Mouse (Mus musculus): ENCODE data around the gene Epb41l4b. TPM values are rescaled to one million over a fixed set of nuclear protein-coding genes. Genes with fewer than 3 reads are reported as not detected.

Epb41l4b gene
- polyA plus RNA-seq, 1 experiment, result 37.4 TPM

GRCm38 (mm10) chr4:57048566-57048965, 94.7 kb downstream of the Epb41l4b start:
- H3K27ac ChIP-seq (ENCODE audit: insufficient read depth, low read length), result peak overlapping the region; percentile 73; the same call in 1 of the 2 replicates
- peaks cover 36% of the 10 kb centered on the region for H3K4me1 ChIP-seq (ENCODE audit: control insufficient read depth, insufficient read depth, low read length)
- H3K27me3 ChIP-seq (ENCODE audit: control insufficient read depth, insufficient read depth, low read length), result no peaks in the 10 kb centered on the region
- peak; percentile 79 for DNase-seq
- TF ChIP-seq CTCF (IDR thresholded peaks at IDR 0.05; ENCODE audit: borderline replicate concordance, insufficient read depth, low read depth, low read length) (no peak), POLR2A (IDR thresholded peaks at IDR 0.05; ENCODE audit: borderline replicate concordance, insufficient read depth, low read length) (no peak)
- WGBS, result 8% methylated on average over 6 of the region's 6 CpGs
- H3K4me3 ChIP-seq (replicated peaks; ENCODE audit: insufficient read depth, low read depth, low read length), result no peak overlapping the region

GRCm38 (mm10) chr4:57046160-57046571, 97.1 kb downstream of the Epb41l4b start:
- no peaks in the 10 kb centered on the region for H3K27me3 ChIP-seq (ENCODE audit: control insufficient read depth, insufficient read depth, low read length)
- H3K27ac ChIP-seq (ENCODE audit: insufficient read depth, low read length), result peak overlapping the region; percentile 86
- TF ChIP-seq POLR2A (IDR thresholded peaks at IDR 0.05; ENCODE audit: borderline replicate concordance, insufficient read depth, low read length), result no peak
- peak; percentile 31; the same call in 1 of the 2 replicates for TF ChIP-seq CTCF (IDR thresholded peaks at IDR 0.05; ENCODE audit: borderline replicate concordance, insufficient read depth, low read depth, low read length)
- DNase-seq, result peak; percentile 97 to 99
- H3K4me1 ChIP-seq (ENCODE audit: control insufficient read depth, insufficient read depth, low read length), result peaks cover 46% of the 10 kb centered on the region
- WGBS, result 6% methylated on average over 9 of the region's 9 CpGs
- H3K4me3 ChIP-seq (replicated peaks; ENCODE audit: insufficient read depth, low read depth, low read length), result no peak overlapping the region

- Histone ChIP-seq H3K4me1 (ENCODE audit: control insufficient read depth, insufficient read depth, low read length) (peaks cover 58% of the 10 kb centered on the region), H3K27me3 (ENCODE audit: control insufficient read depth, insufficient read depth, low read length) (no peaks in the 10 kb centered on the region), H3K4me3 (replicated peaks; ENCODE audit: insufficient read depth, low read depth, low read length) (no peak overlapping the region), H3K27ac (ENCODE audit: insufficient read depth, low read length) (peak overlapping the region; percentile 57)
- TF ChIP-seq POLR2A (IDR thresholded peaks at IDR 0.05; ENCODE audit: borderline replicate concordance, insufficient read depth, low read length) (no peak), CTCF (IDR thresholded peaks at IDR 0.05; ENCODE audit: borderline replicate concordance, insufficient read depth, low read depth, low read length) (no peak)
- DNase-seq, result peak; percentile 67 to 81
- WGBS, result 19% methylated on average over 8 of the region's 8 CpGs
Observed at GRCm38 (mm10) chr4:57043621-57044020, 99.6 kb downstream of the Epb41l4b start.

- DNase-seq, result no peak
- no peak for TF ChIP-seq CTCF (IDR thresholded peaks at IDR 0.05; ENCODE audit: borderline replicate concordance, insufficient read depth, low read depth, low read length)
- TF ChIP-seq POLR2A (IDR thresholded peaks at IDR 0.05; ENCODE audit: borderline replicate concordance, insufficient read depth, low read length), result no peak
- Histone ChIP-seq H3K27me3 (ENCODE audit: control insufficient read depth, insufficient read depth, low read length) (no peaks in the 10 kb centered on the region), H3K27ac (ENCODE audit: insufficient read depth, low read length) (no peak overlapping the region), H3K4me1 (ENCODE audit: control insufficient read depth, insufficient read depth, low read length) (peaks cover 53% of the 10 kb centered on the region), H3K4me3 (replicated peaks; ENCODE audit: insufficient read depth, low read depth, low read length) (no peak overlapping the region)
- 96% methylated on average over 6 of the region's 6 CpGs for WGBS
Observed at GRCm38 (mm10) chr4:57041661-57042060, 101.6 kb downstream of the Epb41l4b start.

GRCm38 (mm10) chr4:57041211-57041610, 102.0 kb downstream of the Epb41l4b start:
- Histone ChIP-seq H3K27me3 (ENCODE audit: control insufficient read depth, insufficient read depth, low read length) (no peaks in the 10 kb centered on the region), H3K4me1 (ENCODE audit: control insufficient read depth, insufficient read depth, low read length) (peaks cover 48% of the 10 kb centered on the region), H3K27ac (ENCODE audit: insufficient read depth, low read length) (no peak overlapping the region), H3K4me3 (replicated peaks; ENCODE audit: insufficient read depth, low read depth, low read length) (no peak overlapping the region)
- TF ChIP-seq POLR2A (IDR thresholded peaks at IDR 0.05; ENCODE audit: borderline replicate concordance, insufficient read depth, low read length), result no peak
- no peak for TF ChIP-seq CTCF (IDR thresholded peaks at IDR 0.05; ENCODE audit: borderline replicate concordance, insufficient read depth, low read depth, low read length)
- DNase-seq, result no peak
- WGBS, result 79% methylated on average over 4 of the region's 4 CpGs

GRCm38 (mm10) chr4:57040481-57040880, 102.8 kb downstream of the Epb41l4b start:
- Histone ChIP-seq H3K27ac (ENCODE audit: insufficient read depth, low read length) (peak overlapping the region; percentile 40; the same call in 1 of the 2 replicates), H3K4me3 (replicated peaks; ENCODE audit: insufficient read depth, low read depth, low read length) (no peak overlapping the region), H3K4me1 (ENCODE audit: control insufficient read depth, insufficient read depth, low read length) (peaks cover 43% of the 10 kb centered on the region), H3K27me3 (ENCODE audit: control insufficient read depth, insufficient read depth, low read length) (no peaks in the 10 kb centered on the region)
- DNase-seq, result no peak
- WGBS, result 87% methylated on average over 8 of the region's 8 CpGs
- TF ChIP-seq CTCF (IDR thresholded peaks at IDR 0.05; ENCODE audit: borderline replicate concordance, insufficient read depth, low read depth, low read length) (no peak), POLR2A (IDR thresholded peaks at IDR 0.05; ENCODE audit: borderline replicate concordance, insufficient read depth, low read length) (no peak)

- H3K4me3 ChIP-seq (replicated peaks; ENCODE audit: insufficient read depth, low read depth, low read length), result peak overlapping the region; percentile 29
- peak overlapping the region; percentile 91 for H3K27ac ChIP-seq (ENCODE audit: insufficient read depth, low read length)
- no peaks in the 10 kb centered on the region for H3K27me3 ChIP-seq (ENCODE audit: control insufficient read depth, insufficient read depth, low read length)
- peak; percentile 79 to 86 for DNase-seq
- TF ChIP-seq CTCF (IDR thresholded peaks at IDR 0.05; ENCODE audit: borderline replicate concordance, insufficient read depth, low read depth, low read length) (no peak), POLR2A (IDR thresholded peaks at IDR 0.05; ENCODE audit: borderline replicate concordance, insufficient read depth, low read length) (0 out of 2 replicates have a peak, but pooled peaks have one; percentile 17)
- peaks cover 38% of the 10 kb centered on the region for H3K4me1 ChIP-seq (ENCODE audit: control insufficient read depth, insufficient read depth, low read length)
- 8% methylated on average over 20 of the region's 23 CpGs for WGBS
Observed at GRCm38 (mm10) chr4:57039127-57040031, 103.9 kb downstream of the Epb41l4b start.

- H3K27me3 ChIP-seq (ENCODE audit: control insufficient read depth, insufficient read depth, low read length), result no peaks in the 10 kb centered on the region
- H3K27ac ChIP-seq (ENCODE audit: insufficient read depth, low read length), result no peak overlapping the region
- no peak overlapping the region for H3K4me3 ChIP-seq (replicated peaks; ENCODE audit: insufficient read depth, low read depth, low read length)
- 51% methylated on average over 7 of the region's 7 CpGs for WGBS
- no peak for TF ChIP-seq POLR2A (IDR thresholded peaks at IDR 0.05; ENCODE audit: borderline replicate concordance, insufficient read depth, low read length)
- TF ChIP-seq CTCF (IDR thresholded peaks at IDR 0.05; ENCODE audit: borderline replicate concordance, insufficient read depth, low read depth, low read length), result no peak
- H3K4me1 ChIP-seq (ENCODE audit: control insufficient read depth, insufficient read depth, low read length), result peaks cover 30% of the 10 kb centered on the region
- no peak for DNase-seq
Observed at GRCm38 (mm10) chr4:57037554-57037953, 105.7 kb downstream of the Epb41l4b start.

All from cerebellum, adult 2 months (tissue).